Mouse (Mus musculus) CD4-positive naive resting alpha-beta T cell, adult 76 days (primary cell): ENCODE results near the gene Dusp16. TPM values are rescaled to one million over a fixed set of nuclear protein-coding genes. Genes with fewer than 3 reads are reported as not detected.

ENCODE experiments used
- total RNA-seq: library from RNA; stranded (reverse); gene quantifications from one replicate; pipeline ENCODE4 v1.2.4, GENCODE M21; 2023

Dusp16 gene
- 13.2 TPM for total RNA-seq

GRCm38 (mm10) chr6:134792141-134793045 lies at the start of gene Dusp16:
Gene Dusp16, minus strand, starts transcription at chr6:134792625.

GRCm38 (mm10) chr6:134829786-134830700 lies 37.6 kb upstream of the Dusp16 start, which contains the start of gene Crebl2:
Gene Crebl2, plus strand, starts transcription at chr6:134830154.

Other genes starting within 250 kb of the Dusp16 start
- gene Lrp6, start 225.7 kb downstream of the Dusp16 start, total RNA-seq: 53.1 TPM
- 1.2 TPM for gene Mansc1, start 160.1 kb downstream of the Dusp16 start, total RNA-seq
- 11.6 TPM for gene Borcs5, start 153.1 kb downstream of the Dusp16 start, total RNA-seq
- gene Crebl2, start 37.5 kb upstream of the Dusp16 start, total RNA-seq: 15.5 TPM
- 17.3 TPM for gene Gpr19, start 106.0 kb upstream of the Dusp16 start, total RNA-seq
- gene Cdkn1b, start 127.8 kb upstream of the Dusp16 start, total RNA-seq: 260 TPM
- 0.21 TPM for gene Apold1, start 189.1 kb upstream of the Dusp16 start, total RNA-seq
- gene Ddx47, start 219.0 kb upstream of the Dusp16 start, total RNA-seq: 156 TPM